ENCODE assay signal across 8 mouse cellular contexts in genomic region chr8:85027516-85027855, GRCm38 (mm10). TPM values are rescaled to one million over a fixed set of nuclear protein-coding genes. Genes with fewer than 3 reads are reported as not detected.
DNase-seq lines count a peak whose midpoint lies in the region; ATAC-seq lines count a peak whose summit lies in the region.

No protein-coding gene starts in this region.

- H3K9ac ChIP-seq in embryonic facial prominence, embryonic 14.5 days (ENCODE audit: low read depth, low read length): peak overlapping the region; percentile 99
- H3K9ac ChIP-seq in limb, embryonic 12.5 days (replicated peaks): peak overlapping the region; percentile 98
- H3K9ac ChIP-seq in neural tube, embryonic 14.5 days (replicated peaks; ENCODE audit: low read depth, low read length): peak overlapping the region; percentile 91

- peak overlapping the region; percentile 93 for H3K27ac ChIP-seq in embryonic facial prominence, embryonic 14.5 days (replicated peaks; ENCODE audit: low read depth, low read length)
- H3K27ac ChIP-seq in limb, embryonic 12.5 days: peak overlapping the region; percentile 91
- H3K27ac ChIP-seq in neural tube, embryonic 14.5 days (ENCODE audit: low read depth, low read length): peak overlapping the region; percentile 81

- H3K9me3 ChIP-seq in erythroblast, embryonic 14.5 days (ENCODE audit: control insufficient read depth, low read length): no peaks in the 10 kb centered on the region
- H3K9me3 ChIP-seq in embryonic facial prominence, embryonic 14.5 days (ENCODE audit: control insufficient read depth, low read length): no peaks in the 10 kb centered on the region
- H3K9me3 ChIP-seq in limb, embryonic 12.5 days: no peaks in the 10 kb centered on the region
- no peaks in the 10 kb centered on the region for H3K9me3 ChIP-seq in neural tube, embryonic 14.5 days (ENCODE audit: control insufficient read depth, low read length)

- DNase-seq in 416B (ENCODE audit: low read depth): peak; percentile 34
- DNase-seq in embryonic facial prominence, embryonic 14.5 days (ENCODE audit: low spot score): no peak
- no peak for DNase-seq in T-cell, adult 2 months (ENCODE audit: low spot score)
- DNase-seq in gastrocnemius, postnatal 14 days: no peak

- 1% methylated on average over 13 of the region's 13 CpGs for WGBS in embryonic facial prominence, embryonic 14.5 days
- WGBS in limb, embryonic 12.5 days: 1% methylated on average over 13 of the region's 13 CpGs
- WGBS in neural tube, embryonic 14.5 days: 1% methylated on average over 13 of the region's 13 CpGs

- peaks cover 66% of the 10 kb centered on the region for H3K4me1 ChIP-seq in erythroblast, embryonic 14.5 days (ENCODE audit: control insufficient read depth)
- H3K4me1 ChIP-seq in embryonic facial prominence, embryonic 14.5 days (ENCODE audit: control insufficient read depth, insufficient read depth, low read length): peaks cover 15% of the 10 kb centered on the region
- H3K4me1 ChIP-seq in limb, embryonic 12.5 days (replicated peaks): peaks cover 39% of the 10 kb centered on the region
- peaks cover 24% of the 10 kb centered on the region for H3K4me1 ChIP-seq in neural tube, embryonic 14.5 days (ENCODE audit: control insufficient read depth, insufficient read depth, low read length)

- intact Hi-C loops in gastrocnemius, postnatal 14 days (cut with DNase I; ENCODE audit: low total_unique reads): no loop called here

- peaks cover 61% of the 10 kb centered on the region for H3K36me3 ChIP-seq in erythroblast, embryonic 14.5 days (ENCODE audit: control insufficient read depth)
- peaks cover 52% of the 10 kb centered on the region for H3K36me3 ChIP-seq in embryonic facial prominence, embryonic 14.5 days (ENCODE audit: control insufficient read depth, insufficient read depth, low read length)
- H3K36me3 ChIP-seq in limb, embryonic 12.5 days: peaks cover 49% of the 10 kb centered on the region
- peaks cover 31% of the 10 kb centered on the region for H3K36me3 ChIP-seq in neural tube, embryonic 14.5 days (ENCODE audit: control insufficient read depth, insufficient read depth, low read length)

- no peak for ATAC-seq in erythroblast, adult 5-6 weeks (replicated peaks; ENCODE audit: low FRiP score, poor library complexity, severe bottlenecking)
- ATAC-seq in embryonic facial prominence, embryonic 14.5 days (ENCODE audit: low read depth): no peak
- no peak for ATAC-seq in limb, embryonic 12.5 days (ENCODE audit: insufficient number of reproducible peaks, insufficient read depth, low FRiP score, low TSS enrichment, low read depth)
- ATAC-seq in neural tube, embryonic 14.5 days (ENCODE audit: low read depth): no peak

- H3K27me3 ChIP-seq in erythroblast, embryonic 14.5 days (ENCODE audit: control insufficient read depth): no peaks in the 10 kb centered on the region
- no peaks in the 10 kb centered on the region for H3K27me3 ChIP-seq in embryonic facial prominence, embryonic 14.5 days (replicated peaks; ENCODE audit: control insufficient read depth, insufficient read depth, low read length)
- H3K27me3 ChIP-seq in limb, embryonic 12.5 days: no peaks in the 10 kb centered on the region
- H3K27me3 ChIP-seq in neural tube, embryonic 14.5 days (ENCODE audit: control insufficient read depth, insufficient read depth, low read length): no peaks in the 10 kb centered on the region

- peak overlapping the region; percentile 99 for H3K4me3 ChIP-seq in erythroblast, embryonic 14.5 days (replicated peaks)
- peak overlapping the region; percentile 98 for H3K4me3 ChIP-seq in embryonic facial prominence, embryonic 14.5 days (ENCODE audit: low read depth, low read length)
- peak overlapping the region; percentile 100 for H3K4me3 ChIP-seq in limb, embryonic 12.5 days (replicated peaks)
- peak overlapping the region; percentile 88 for H3K4me3 ChIP-seq in neural tube, embryonic 14.5 days (ENCODE audit: low read depth, low read length)

- H3K4me2 ChIP-seq in embryonic facial prominence, embryonic 14.5 days (ENCODE audit: low read depth, low read length): peak overlapping the region; percentile 63
- peak overlapping the region; percentile 97 for H3K4me2 ChIP-seq in limb, embryonic 12.5 days
- peak overlapping the region; percentile 76 for H3K4me2 ChIP-seq in neural tube, embryonic 14.5 days (ENCODE audit: low read depth, low read length)

RNA-seq across cellular contexts. Expression of gene Trir, which starts 0.9 kb away (rescaled TPM):
- 77.0 and 92.3 TPM in 2 replicates for polyA plus RNA-seq in erythroblast, embryonic 14.5 days (2012)
- total RNA-seq in erythroblast, adult 5-6 weeks (2015; ENCODE audit: low replicate concordance): 32.1 and 45.4 TPM in 2 replicates
- total RNA-seq in erythroblast, adult 5-6 weeks (2017; ENCODE audit: low replicate concordance): 72.9 and 103 TPM in 2 replicates
- 127 and 133 TPM in 2 replicates for polyA plus RNA-seq in embryonic facial prominence, embryonic 14.5 days (2014; fragmentation: Nextera tagmentation; extraction: Ambion mirVana)
- 177 and 182 TPM in 2 replicates for polyA plus RNA-seq in limb, embryonic 12.5 days (2016; fragmentation: Nextera tagmentation; extraction: Ambion mirVana)
- polyA plus RNA-seq in neural tube, embryonic 14.5 days (2014; fragmentation: Nextera tagmentation; extraction: Ambion mirVana): 153 and 161 TPM in 2 replicates
- total RNA-seq in gastrocnemius, postnatal 14 days (2021): 10 to 100 TPM; 77.5 to 92.1 TPM

RNA-seq across cellular contexts. Expression of gene Asna1, which starts 2.4 kb away (rescaled TPM):
- 18.6 and 31.0 TPM in 2 replicates for polyA plus RNA-seq in erythroblast, embryonic 14.5 days (2012)
- 20.8 and 24.2 TPM in 2 replicates for total RNA-seq in erythroblast, adult 5-6 weeks (2015; ENCODE audit: low replicate concordance)
- 13.5 and 26.3 TPM in 2 replicates for total RNA-seq in erythroblast, adult 5-6 weeks (2017; ENCODE audit: low replicate concordance)
- 97.3 and 101 TPM in 2 replicates for polyA plus RNA-seq in embryonic facial prominence, embryonic 14.5 days (2014; fragmentation: Nextera tagmentation; extraction: Ambion mirVana)
- 134 TPM in 2 replicates for polyA plus RNA-seq in limb, embryonic 12.5 days (2016; fragmentation: Nextera tagmentation; extraction: Ambion mirVana)
- 119 and 128 TPM in 2 replicates for polyA plus RNA-seq in neural tube, embryonic 14.5 days (2014; fragmentation: Nextera tagmentation; extraction: Ambion mirVana)
- 10 to 100 TPM; 44.3 to 44.9 TPM for total RNA-seq in gastrocnemius, postnatal 14 days (2021)

RNA-seq across cellular contexts. Expression of gene Tnpo2, which starts 9.2 kb away (rescaled TPM):
- polyA plus RNA-seq in erythroblast, embryonic 14.5 days (2012): 1.7 and 1.8 TPM in 2 replicates
- total RNA-seq in erythroblast, adult 5-6 weeks (2015; ENCODE audit: low replicate concordance): 9.6 and 10.8 TPM in 2 replicates
- total RNA-seq in erythroblast, adult 5-6 weeks (2017; ENCODE audit: low replicate concordance): 11.2 and 14.6 TPM in 2 replicates
- 22.9 and 24.8 TPM in 2 replicates for polyA plus RNA-seq in embryonic facial prominence, embryonic 14.5 days (2014; fragmentation: Nextera tagmentation; extraction: Ambion mirVana)
- 30.5 and 31.7 TPM in 2 replicates for polyA plus RNA-seq in limb, embryonic 12.5 days (2016; fragmentation: Nextera tagmentation; extraction: Ambion mirVana)
- 30.8 and 45.8 TPM in 2 replicates for polyA plus RNA-seq in neural tube, embryonic 14.5 days (2014; fragmentation: Nextera tagmentation; extraction: Ambion mirVana)
- 10 to 100 TPM; 24.6 to 27.9 TPM for total RNA-seq in gastrocnemius, postnatal 14 days (2021)

RNA-seq across cellular contexts. Expression of gene Best2, which starts 13.2 kb away (rescaled TPM):
- not detected in 2 replicates for polyA plus RNA-seq in erythroblast, embryonic 14.5 days (2012)
- total RNA-seq in erythroblast, adult 5-6 weeks (2015; ENCODE audit: low replicate concordance): not detected in 2 replicates
- total RNA-seq in erythroblast, adult 5-6 weeks (2017; ENCODE audit: low replicate concordance): not detected in 2 replicates
- 0.30 and 0.58 TPM in 2 replicates for polyA plus RNA-seq in embryonic facial prominence, embryonic 14.5 days (2014; fragmentation: Nextera tagmentation; extraction: Ambion mirVana)
- not detected in 2 replicates for polyA plus RNA-seq in limb, embryonic 12.5 days (2016; fragmentation: Nextera tagmentation; extraction: Ambion mirVana)
- polyA plus RNA-seq in neural tube, embryonic 14.5 days (2014; fragmentation: Nextera tagmentation; extraction: Ambion mirVana): 0.12 TPM in 1 of 2 replicates, not detected in the other
- not detected for total RNA-seq in gastrocnemius, postnatal 14 days (2021)

RNA-seq across cellular contexts. Expression of gene Fbxw9, which starts 32.4 kb away (rescaled TPM):
- 0.54 and 0.63 TPM in 2 replicates for polyA plus RNA-seq in erythroblast, embryonic 14.5 days (2012)
- total RNA-seq in erythroblast, adult 5-6 weeks (2015; ENCODE audit: low replicate concordance): 5.4 TPM in 1 of 2 replicates, not detected in the other
- 0.43 and 4.3 TPM in 2 replicates for total RNA-seq in erythroblast, adult 5-6 weeks (2017; ENCODE audit: low replicate concordance)
- 20.9 and 25.8 TPM in 2 replicates for polyA plus RNA-seq in embryonic facial prominence, embryonic 14.5 days (2014; fragmentation: Nextera tagmentation; extraction: Ambion mirVana)
- 27.4 and 29.9 TPM in 2 replicates for polyA plus RNA-seq in limb, embryonic 12.5 days (2016; fragmentation: Nextera tagmentation; extraction: Ambion mirVana)
- polyA plus RNA-seq in neural tube, embryonic 14.5 days (2014; fragmentation: Nextera tagmentation; extraction: Ambion mirVana): 57.0 and 66.3 TPM in 2 replicates
- 1 to 10 TPM; 3.6 to 4.7 TPM for total RNA-seq in gastrocnemius, postnatal 14 days (2021)
